Mouse (Mus musculus) kidney, postnatal 14 days (tissue): ENCODE data around the gene Olfr971.
"Not testable (repeated sequence)": the region's sequence is repeated elsewhere in the genome, so short reads cannot be mapped to it uniquely, and the experiment has no call there.

Experiments used
- DNase-seq: peaks from one replicate; pipeline ENCODE4 v3.0.0; 2022; ENCODE audit warnings: mixed read lengths

Gene Olfr971

GRCm38 (mm10) chr9:39836576-39836975, at the start of gene Olfr971:
Gene Olfr971, plus strand, starts transcription at chr9:39836876.
- DNase-seq: not testable (repeated sequence)

GRCm38 (mm10) chr9:39790558-39790957, 46.1 kb upstream of the Olfr971 start, which contains the start of gene Olfr969:
Gene Olfr969, plus strand, starts transcription at chr9:39790945.
- no peak for DNase-seq

- DNase-seq: no peak
Observed at GRCm38 (mm10) chr9:39808560-39808959, 28.1 kb upstream of the Olfr971 start, which contains the start of gene Olfr970. Gene Olfr970, plus strand, starts transcription at chr9:39808860.

GRCm38 (mm10) chr9:39866122-39866521, 29.4 kb downstream of the Olfr971 start, which contains the start of gene Olfr972:
Gene Olfr972, plus strand, starts transcription at chr9:39866422.
- no peak for DNase-seq

- DNase-seq: not testable (repeated sequence)
Observed at GRCm38 (mm10) chr9:39871986-39872385, 35.3 kb downstream of the Olfr971 start.

GRCm38 (mm10) chr9:39877541-39878396, 41.1 kb downstream of the Olfr971 start:
- not testable (repeated sequence) for DNase-seq
